Mouse (Mus musculus): ENCODE data around the gene Ptprt. TPM values are rescaled to one million over a fixed set of nuclear protein-coding genes. Genes with fewer than 3 reads are reported as not detected.

The Ptprt gene
- polyA plus RNA-seq, 1 experiment from 2014 or later: 15.0 TPM

DNA sequence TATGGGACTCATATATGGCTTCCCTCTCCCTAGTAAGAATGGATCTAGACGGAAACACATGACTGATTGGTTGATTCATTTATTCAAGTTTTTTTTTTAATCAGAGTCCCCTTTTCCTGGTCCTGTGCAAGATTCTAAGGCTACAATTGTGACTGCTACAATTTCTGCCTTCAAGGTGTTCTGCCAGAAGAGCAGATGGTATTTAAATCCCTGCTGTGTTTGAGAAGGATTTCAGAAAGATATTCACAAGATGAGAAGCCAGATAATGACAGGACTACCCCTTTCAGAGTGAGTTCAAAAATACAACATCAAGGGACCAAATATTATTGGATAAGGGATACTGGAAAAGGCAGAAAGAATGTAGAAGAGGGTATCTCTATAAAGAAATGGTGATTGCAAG lies 802.6 kb downstream of the Ptprt start:
- Histone ChIP-seq H3K36me3 (replicated peaks) (no peaks in the 10 kb centered on the region), H3K9me3 (no peaks in the 10 kb centered on the region), H3K9ac (no peak overlapping the region), H3K4me2 (no peak overlapping the region), H3K4me1 (no peaks in the 10 kb centered on the region), H3K27me3 (replicated peaks) (no peaks in the 10 kb centered on the region), H3K27ac (no peak overlapping the region), H3K4me3 (no peak overlapping the region)
- 73% methylated on average over 1 of the region's 1 CpGs for WGBS
- no peak for ATAC-seq (replicated peaks)

GRCm38 (mm10) chr2:161835001-161835400 lies 825.9 kb downstream of the Ptprt start:
- no peak overlapping the region for H3K4me3 ChIP-seq
- 75% methylated on average over 4 of the region's 4 CpGs for whole genome bisulfite sequencing
- H3K9me3 ChIP-seq: no peaks in the 10 kb centered on the region
- no peak overlapping the region for H3K27ac ChIP-seq
- H3K27me3 ChIP-seq (replicated peaks): no peaks in the 10 kb centered on the region
- no peak overlapping the region for H3K4me2 ChIP-seq
- ATAC-seq (replicated peaks): no peak
- no peaks in the 10 kb centered on the region for H3K36me3 ChIP-seq (replicated peaks)
- no peak overlapping the region for H3K9ac ChIP-seq
- no peaks in the 10 kb centered on the region for H3K4me1 ChIP-seq

DNA sequence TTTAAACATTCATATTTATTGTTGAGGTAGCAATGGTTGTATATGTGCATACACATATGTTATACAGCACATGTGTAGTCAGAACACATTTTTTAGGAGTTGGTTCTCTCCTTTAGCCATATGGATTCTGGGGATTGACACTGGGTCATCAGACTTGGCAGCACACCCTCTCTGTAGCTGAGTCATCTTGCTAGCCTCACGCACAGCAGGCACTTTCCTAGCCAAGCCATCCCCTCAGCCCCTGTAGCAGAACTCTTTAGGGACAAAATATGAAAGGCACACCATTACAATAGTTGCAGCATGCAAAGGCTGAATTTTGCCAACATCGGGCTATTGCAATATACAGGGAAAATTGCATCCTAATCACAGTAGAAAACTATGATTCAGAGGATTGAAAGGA lies 827.1 kb downstream of the Ptprt start:
- 87% methylated on average over 2 of the region's 2 CpGs for WGBS
- H3K27me3 ChIP-seq (replicated peaks): no peaks in the 10 kb centered on the region

GRCm38 (mm10) chr2:161813326-161813725 lies 847.6 kb downstream of the Ptprt start:
- Histone ChIP-seq H3K9ac (no peak overlapping the region), H3K9me3 (no peaks in the 10 kb centered on the region), H3K4me2 (no peak overlapping the region), H3K27me3 (replicated peaks) (no peaks in the 10 kb centered on the region), H3K36me3 (replicated peaks) (no peaks in the 10 kb centered on the region), H3K4me1 (peaks cover 5% of the 10 kb centered on the region; the same call in 1 of the 2 replicates), H3K27ac (no peak overlapping the region), H3K4me3 (no peak overlapping the region)
- ATAC-seq (replicated peaks): no peak
- WGBS: 87% methylated on average over 1 of the region's 1 CpGs

More for the DNA sequence above, 827.1 kb downstream of the Ptprt start:
- Histone ChIP-seq H3K9me3 (no peaks in the 10 kb centered on the region), H3K36me3 (replicated peaks) (no peaks in the 10 kb centered on the region), H3K9ac (no peak overlapping the region), H3K4me3 (no peak overlapping the region), H3K4me1 (no peaks in the 10 kb centered on the region), H3K27ac (no peak overlapping the region), H3K4me2 (no peak overlapping the region)
- ATAC-seq (replicated peaks): no peak

DNA sequence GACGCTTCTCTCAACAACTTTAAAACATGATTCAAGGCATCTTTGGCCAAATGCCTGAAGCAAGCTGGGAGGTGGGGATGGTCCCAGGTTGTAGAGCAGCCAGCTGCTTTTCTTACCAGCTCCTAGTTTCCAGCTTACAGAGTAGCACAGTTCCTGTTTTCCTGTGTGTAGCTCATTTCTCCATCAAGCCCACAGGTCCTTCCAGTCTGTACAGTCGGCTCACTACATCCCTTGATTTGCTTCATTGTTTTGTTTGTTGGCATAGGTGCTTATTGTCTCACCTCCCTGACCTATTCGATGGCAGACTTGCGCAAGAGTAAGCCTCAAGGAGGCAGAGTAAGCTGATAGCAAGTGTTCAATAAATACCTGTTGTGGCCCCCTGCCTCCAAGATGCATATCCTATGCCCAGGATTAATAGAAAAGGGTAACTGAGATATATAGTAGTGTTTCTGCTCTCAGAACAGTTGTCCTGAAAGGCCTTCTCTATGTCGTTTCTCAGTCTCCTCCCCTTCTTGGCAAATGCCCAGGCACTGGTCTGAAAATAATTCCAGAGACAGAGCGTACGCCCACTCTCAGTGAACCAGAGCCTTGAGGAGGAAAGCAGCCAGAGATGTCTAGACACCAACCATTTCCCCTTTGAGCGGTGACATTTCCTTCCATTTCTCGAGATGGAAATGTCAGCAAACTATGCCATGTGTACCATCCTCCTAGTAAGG lies 852.7 kb downstream of the Ptprt start:
- H3K9ac ChIP-seq: no peak overlapping the region
- H3K4me2 ChIP-seq: no peak overlapping the region
- no peaks in the 10 kb centered on the region for H3K36me3 ChIP-seq (replicated peaks)

GRCm38 (mm10) chr2:161806287-161807007 lies 854.5 kb downstream of the Ptprt start:
- H3K4me2 ChIP-seq: no peak overlapping the region
- no peak for ATAC-seq (replicated peaks)
- no peaks in the 10 kb centered on the region for H3K4me1 ChIP-seq
- H3K9me3 ChIP-seq: no peaks in the 10 kb centered on the region
- no peaks in the 10 kb centered on the region for H3K27me3 ChIP-seq (replicated peaks)
- 38% methylated on average over 8 of the region's 8 CpGs for WGBS
- H3K4me3 ChIP-seq: no peak overlapping the region
- H3K9ac ChIP-seq: no peak overlapping the region
- no peak overlapping the region for H3K27ac ChIP-seq
- no peaks in the 10 kb centered on the region for H3K36me3 ChIP-seq (replicated peaks)

More for the DNA sequence above, 852.7 kb downstream of the Ptprt start:
- Histone ChIP-seq H3K27me3 (replicated peaks) (no peaks in the 10 kb centered on the region), H3K4me1 (no peaks in the 10 kb centered on the region), H3K27ac (no peak overlapping the region), H3K9me3 (no peaks in the 10 kb centered on the region), H3K4me3 (no peak overlapping the region)
- no peak for ATAC-seq (replicated peaks)
- 81% methylated on average over 9 of the region's 9 CpGs for WGBS

- H3K4me2 ChIP-seq: no peak overlapping the region
- H3K9ac ChIP-seq: no peak overlapping the region
- no peaks in the 10 kb centered on the region for H3K36me3 ChIP-seq (replicated peaks)
- ATAC-seq (replicated peaks): no peak
- H3K9me3 ChIP-seq: no peaks in the 10 kb centered on the region
- 80% methylated on average over 6 of the region's 6 CpGs for WGBS
- H3K4me1 ChIP-seq: no peaks in the 10 kb centered on the region
- no peak overlapping the region for H3K27ac ChIP-seq
- H3K27me3 ChIP-seq (replicated peaks): no peaks in the 10 kb centered on the region
- no peak overlapping the region for H3K4me3 ChIP-seq
These were observed 861.0 kb downstream of the Ptprt start for GRCm38 (mm10) chr2:161799946-161800345.

DNA sequence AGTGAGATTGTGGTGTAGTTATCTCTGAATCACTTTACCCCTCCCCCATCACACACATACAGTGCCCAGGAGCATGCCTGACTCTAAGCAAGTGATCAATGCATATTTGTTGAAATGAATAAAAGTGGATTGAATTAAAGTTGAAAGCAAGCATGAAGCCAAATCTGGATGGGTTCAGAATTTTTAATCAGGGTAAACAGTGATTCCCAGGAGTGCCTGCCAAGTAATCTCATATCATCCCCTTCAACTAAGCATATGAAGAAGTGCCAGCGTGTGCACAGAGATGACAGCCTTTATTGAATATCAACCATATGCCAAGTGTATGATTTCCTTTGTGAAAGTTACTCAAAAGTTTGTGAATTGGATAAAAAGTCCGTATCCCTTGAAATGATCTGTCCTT lies 893.4 kb downstream of the Ptprt start:
- no peak overlapping the region for H3K4me2 ChIP-seq
- ATAC-seq (replicated peaks): no peak
- H3K9me3 ChIP-seq: no peaks in the 10 kb centered on the region
- H3K4me1 ChIP-seq: no peaks in the 10 kb centered on the region
- no peak overlapping the region for H3K4me3 ChIP-seq
- H3K27ac ChIP-seq: no peak overlapping the region
- H3K36me3 ChIP-seq (replicated peaks): no peaks in the 10 kb centered on the region
- 70% methylated on average over 2 of the region's 2 CpGs for WGBS
- no peak overlapping the region for H3K9ac ChIP-seq
- H3K27me3 ChIP-seq (replicated peaks): no peaks in the 10 kb centered on the region

DNA sequence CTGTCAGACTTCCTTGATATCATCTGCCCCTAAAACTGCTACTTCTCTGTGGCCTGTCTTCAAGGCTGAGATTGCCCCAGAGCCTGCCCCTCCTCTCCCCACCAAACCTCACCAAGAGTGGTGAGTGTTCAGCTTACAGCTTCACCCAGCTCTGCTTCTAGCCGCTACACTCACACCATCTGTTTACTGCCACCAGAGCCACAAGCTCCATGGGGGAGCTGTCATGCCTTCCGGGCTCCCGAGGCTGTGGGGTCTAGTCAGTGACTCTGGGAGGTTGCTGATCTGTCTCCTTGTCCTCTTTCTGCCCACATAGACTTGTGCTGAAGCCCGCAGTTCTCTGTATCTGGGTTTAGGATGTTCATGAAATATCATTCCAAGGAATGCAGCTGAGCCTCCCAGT lies 947.9 kb downstream of the Ptprt start:
- no peaks in the 10 kb centered on the region for H3K27me3 ChIP-seq (replicated peaks)
- H3K4me1 ChIP-seq: no peaks in the 10 kb centered on the region
- no peaks in the 10 kb centered on the region for H3K36me3 ChIP-seq (replicated peaks)
- no peak overlapping the region for H3K4me3 ChIP-seq
- no peak overlapping the region for H3K9ac ChIP-seq
- H3K9me3 ChIP-seq: no peaks in the 10 kb centered on the region
- no peak for ATAC-seq (replicated peaks)
- no peak overlapping the region for H3K27ac ChIP-seq
- 58% methylated on average over 4 of the region's 4 CpGs for WGBS
- no peak overlapping the region for H3K4me2 ChIP-seq

DNA sequence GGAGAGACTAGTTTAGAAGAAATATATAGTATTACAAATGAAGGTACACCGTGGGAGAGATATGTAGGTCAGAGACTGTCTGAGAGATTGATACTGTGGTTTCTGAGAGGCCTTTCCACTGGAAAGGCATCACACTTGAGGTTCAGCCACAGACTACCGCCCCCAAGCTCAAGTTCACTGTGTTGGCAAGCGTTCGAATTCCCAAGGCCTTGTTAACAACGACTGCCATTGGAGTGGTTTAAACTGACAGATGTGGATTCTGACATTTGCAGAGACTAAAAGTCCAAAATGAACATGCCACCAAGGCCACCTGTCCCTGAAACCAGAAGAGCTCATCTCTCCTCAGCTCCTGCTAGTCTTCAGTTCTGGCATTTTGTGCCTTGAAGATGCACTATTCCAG lies 951.6 kb downstream of the Ptprt start:
- no peak overlapping the region for H3K4me3 ChIP-seq
- H3K36me3 ChIP-seq (replicated peaks): no peaks in the 10 kb centered on the region
- ATAC-seq (replicated peaks): no peak
- peaks cover 11% of the 10 kb centered on the region for H3K4me1 ChIP-seq
- no peak overlapping the region for H3K4me2 ChIP-seq
- no peaks in the 10 kb centered on the region for H3K9me3 ChIP-seq
- H3K27ac ChIP-seq: no peak overlapping the region
- no peak overlapping the region for H3K9ac ChIP-seq
- 89% methylated on average over 5 of the region's 5 CpGs for WGBS
- no peaks in the 10 kb centered on the region for H3K27me3 ChIP-seq (replicated peaks)

GRCm38 (mm10) chr2:161706386-161706915 lies 954.5 kb downstream of the Ptprt start:
- 85% methylated on average over 7 of the region's 7 CpGs for WGBS
- H3K4me2 ChIP-seq: no peak overlapping the region
- H3K9ac ChIP-seq: no peak overlapping the region
- no peaks in the 10 kb centered on the region for H3K36me3 ChIP-seq (replicated peaks)
- no peak overlapping the region for H3K4me3 ChIP-seq
- ATAC-seq (replicated peaks): no peak
- no peaks in the 10 kb centered on the region for H3K27me3 ChIP-seq (replicated peaks)
- H3K4me1 ChIP-seq: peaks cover 11% of the 10 kb centered on the region
- H3K27ac ChIP-seq: no peak overlapping the region
- H3K9me3 ChIP-seq: no peaks in the 10 kb centered on the region

GRCm38 (mm10) chr2:161704811-161705210 lies 956.1 kb downstream of the Ptprt start:
- WGBS: 11% methylated on average over 8 of the region's 8 CpGs
- no peak for ATAC-seq (replicated peaks)
- H3K9me3 ChIP-seq: no peaks in the 10 kb centered on the region
- H3K27ac ChIP-seq: no peak overlapping the region
- no peak overlapping the region for H3K4me3 ChIP-seq
- H3K4me2 ChIP-seq: no peak overlapping the region
- no peak overlapping the region for H3K9ac ChIP-seq
- peaks cover 11% of the 10 kb centered on the region for H3K4me1 ChIP-seq
- no peaks in the 10 kb centered on the region for H3K36me3 ChIP-seq (replicated peaks)
- no peaks in the 10 kb centered on the region for H3K27me3 ChIP-seq (replicated peaks)

DNA sequence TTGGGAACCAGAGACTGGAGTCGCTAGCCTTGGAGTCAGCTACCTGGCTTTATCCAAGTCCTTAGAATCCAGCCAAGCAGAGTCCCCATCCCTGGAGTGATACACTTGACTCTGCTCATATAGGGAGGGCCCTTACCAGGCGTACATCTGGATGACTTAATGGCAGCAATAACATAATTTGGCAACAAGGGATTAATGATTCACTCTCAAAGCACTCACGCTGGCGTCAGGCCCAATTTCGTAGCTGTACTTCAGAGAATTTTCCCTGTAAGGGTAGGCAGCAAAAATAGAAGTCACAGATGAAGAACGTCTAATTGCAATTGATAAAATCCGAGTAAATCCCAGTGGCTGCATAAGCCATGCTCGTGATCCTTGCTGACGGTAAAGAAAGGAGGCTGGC lies 956.5 kb downstream of the Ptprt start:
- Histone ChIP-seq H3K4me2 (no peak overlapping the region), H3K27me3 (replicated peaks) (no peaks in the 10 kb centered on the region), H3K9me3 (no peaks in the 10 kb centered on the region), H3K4me1 (peaks cover 11% of the 10 kb centered on the region), H3K4me3 (no peak overlapping the region), H3K9ac (no peak overlapping the region), H3K27ac (no peak overlapping the region), H3K36me3 (replicated peaks) (no peaks in the 10 kb centered on the region)
- 28% methylated on average over 9 of the region's 9 CpGs for WGBS
- no peak for ATAC-seq (replicated peaks)
